Mouse (Mus musculus) heart, embryonic 13.5 days (tissue): Measurements from ENCODE around the gene Serbp1. TPM values are rescaled to one million over a fixed set of nuclear protein-coding genes. Genes with fewer than 3 reads are reported as not detected.

Source experiments
- ATAC-seq: fragments of 200-750 bp; cut with Nextera tagmentation; 2 replicates; pipeline ENCODE4 v1.8.0; 2017; ENCODE audit warnings: moderate TSS enrichment; ENCODE audit not compliant: insufficient number of reproducible peaks, low FRiP score, low TSS enrichment; ENCODE audit errors: extremely low read depth
- H3K27ac ChIP-seq: fragments of 300-500 bp; sonication (generic); replicated peaks from 2 replicates; pipeline ENCODE4 v1.5.1; 2015; ENCODE audit warnings: moderate library complexity, mild to moderate bottlenecking, inconsistent platforms
- H3K27me3 ChIP-seq: fragments of 300-500 bp; sonication (generic); replicated peaks from 2 replicates; pipeline ENCODE4 v1.6.1; 2015; ENCODE audit warnings: mild to moderate bottlenecking, inconsistent platforms
- H3K36me3 ChIP-seq: fragments of 300-500 bp; sonication (generic); 2 replicates; pipeline ENCODE4 v1.6.1; 2015; ENCODE audit warnings: mild to moderate bottlenecking, inconsistent platforms
- H3K4me1 ChIP-seq: fragments of 300-500 bp; sonication (generic); 2 replicates; pipeline ENCODE4 v1.6.1; 2015; ENCODE audit warnings: inconsistent platforms
- H3K4me2 ChIP-seq: fragments of 300-500 bp; sonication (generic); 2 replicates; pipeline ENCODE4 v1.6.1; 2015; ENCODE audit warnings: inconsistent platforms, mild to moderate bottlenecking, moderate library complexity
- H3K4me3 ChIP-seq: fragments of 300-500 bp; sonication (generic); 2 replicates; pipeline ENCODE4 v1.5.1; 2015; ENCODE audit warnings: moderate library complexity, mild to moderate bottlenecking, inconsistent platforms
- H3K9ac ChIP-seq: fragments of 300-500 bp; sonication (generic); 2 replicates; pipeline ENCODE4 v1.6.1; 2015; ENCODE audit warnings: inconsistent platforms, mild to moderate bottlenecking, moderate library complexity
- H3K9me3 ChIP-seq: fragments of 300-500 bp; sonication (generic); 2 replicates; pipeline ENCODE4 v1.6.1; 2016; ENCODE audit warnings: inconsistent platforms
- WGBS: fragments of 180-500 bp; shearing (Covaris S2); methylation state at CpG from one replicate; pipeline ENCODE4 v1.1.7; 2015; ENCODE audit warnings: mixed read lengths; 5-methylcytosine and 5-hydroxymethylcytosine counted together
- polyA plus RNA-seq: library from polyadenylated mRNA; unstranded; fragments of >200 nt; fragmentation: Nextera tagmentation; extraction: Ambion mirVana; gene quantifications from 2 replicates; pipeline ENCODE4 v1.2.1, GENCODE M21; 2015

Serbp1 gene
- 309 and 332 TPM in 2 replicates for polyA plus RNA-seq

- Histone ChIP-seq H3K9me3 (no peaks in the 10 kb centered on the region), H3K36me3 (no peaks in the 10 kb centered on the region), H3K9ac (no peak within 1 kb of the TSS), H3K4me2 (no peak within 1 kb of the TSS), H3K4me3 (no peak within 1 kb of the TSS), H3K27me3 (no peaks in the 10 kb centered on the region), H3K4me1 (no peaks in the 10 kb centered on the region), H3K27ac (no peak within 1 kb of the TSS)
- WGBS = 34% methylated on average over 12 of the region's 12 CpGs
- no peak for ATAC-seq
Measured at GRCm38 (mm10) chr6:67237977-67238376, at the start of gene Serbp1. TSS of gene Serbp1 (plus strand) at chr6:67238176.

GRCm38 (mm10) chr6:67193591-67193990, 44.4 kb upstream of the Serbp1 start:
- no peaks in the 10 kb centered on the region for H3K9me3 ChIP-seq
- H3K27me3 ChIP-seq = no peaks in the 10 kb centered on the region
- peaks cover 9% of the 10 kb centered on the region for H3K4me1 ChIP-seq
- no peak overlapping the region for H3K4me3 ChIP-seq
- H3K27ac ChIP-seq = no peak overlapping the region
- no peak overlapping the region for H3K4me2 ChIP-seq
- 76% methylated on average over 2 of the region's 2 CpGs for WGBS
- no peak overlapping the region for H3K9ac ChIP-seq
- H3K36me3 ChIP-seq = no peaks in the 10 kb centered on the region
- ATAC-seq = no peak

GRCm38 (mm10) chr6:67194606-67195005, 43.4 kb upstream of the Serbp1 start:
- ATAC-seq = no peak
- Histone ChIP-seq H3K4me1 (peaks cover 9% of the 10 kb centered on the region), H3K9me3 (no peaks in the 10 kb centered on the region)

DNA sequence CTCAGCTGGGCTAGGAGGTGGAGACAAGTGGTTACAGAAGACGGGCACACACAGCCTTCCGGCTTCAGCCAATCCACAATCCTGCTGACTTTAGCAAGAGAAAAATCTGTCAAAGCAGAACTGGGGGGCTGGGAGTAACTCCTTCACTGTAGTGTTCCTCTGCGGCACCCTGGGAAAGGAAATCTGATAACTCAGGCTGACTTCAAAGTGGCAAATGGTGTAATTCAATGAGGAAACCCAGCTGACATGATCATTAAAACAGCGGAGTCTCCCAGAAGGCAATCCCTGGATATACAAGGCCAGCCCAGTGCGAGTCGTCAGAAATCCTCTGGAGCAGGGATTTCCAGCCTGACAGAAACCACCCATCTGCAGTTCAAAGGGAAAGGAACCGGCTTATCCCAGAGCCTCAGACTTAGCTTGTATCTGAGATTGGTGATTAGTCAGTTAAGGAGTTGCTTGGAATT, 42.8 kb upstream of the Serbp1 start:
- H3K4me3 ChIP-seq = no peak overlapping the region
- H3K4me2 ChIP-seq = peak overlapping the region; percentile 46
- no peaks in the 10 kb centered on the region for H3K36me3 ChIP-seq
- 2% methylated on average over 7 of the region's 7 CpGs for WGBS
- peak overlapping the region; percentile 37 for H3K9ac ChIP-seq
- H3K9me3 ChIP-seq = no peaks in the 10 kb centered on the region
- H3K27me3 ChIP-seq = no peaks in the 10 kb centered on the region
- no peak overlapping the region for H3K27ac ChIP-seq
- peaks cover 9% of the 10 kb centered on the region for H3K4me1 ChIP-seq
- no peak for ATAC-seq

More at GRCm38 (mm10) chr6:67194606-67195005, 43.4 kb upstream of the Serbp1 start:
- H3K36me3 ChIP-seq = no peaks in the 10 kb centered on the region
- 69% methylated on average over 6 of the region's 6 CpGs for WGBS
- no peak overlapping the region for H3K4me3 ChIP-seq
- no peak overlapping the region for H3K27ac ChIP-seq
- peak overlapping the region; percentile 46; the same call in 1 of the 2 replicates for H3K4me2 ChIP-seq
- H3K27me3 ChIP-seq = no peaks in the 10 kb centered on the region
- H3K9ac ChIP-seq = no peak overlapping the region

DNA sequence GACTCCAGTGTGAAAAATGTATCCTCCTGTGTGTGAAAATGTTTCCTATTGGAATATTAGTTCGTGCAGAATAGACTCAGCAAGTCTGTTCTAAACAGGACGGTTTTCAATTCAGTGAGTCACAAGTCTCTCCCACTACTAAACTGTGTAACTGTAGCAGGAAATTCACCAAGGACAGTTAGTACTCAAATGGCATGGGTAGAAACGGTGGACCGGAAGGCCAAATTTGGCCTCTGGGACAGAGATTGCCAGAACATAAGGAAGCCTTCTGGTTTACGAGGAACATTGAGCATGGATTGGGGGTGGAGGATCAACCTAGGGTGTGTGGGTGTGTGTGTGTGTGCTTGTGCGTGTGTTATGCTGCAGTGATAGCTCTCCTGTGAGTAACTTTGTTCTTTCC, 41.2 kb upstream of the Serbp1 start:
- no peak overlapping the region for H3K4me2 ChIP-seq
- no peak overlapping the region for H3K4me3 ChIP-seq
- no peaks in the 10 kb centered on the region for H3K27me3 ChIP-seq
- 76% methylated on average over 6 of the region's 6 CpGs for WGBS
- no peak for ATAC-seq
- no peaks in the 10 kb centered on the region for H3K36me3 ChIP-seq
- H3K27ac ChIP-seq = no peak overlapping the region
- H3K4me1 ChIP-seq = peaks cover 14% of the 10 kb centered on the region
- H3K9me3 ChIP-seq = no peaks in the 10 kb centered on the region
- no peak overlapping the region for H3K9ac ChIP-seq

DNA sequence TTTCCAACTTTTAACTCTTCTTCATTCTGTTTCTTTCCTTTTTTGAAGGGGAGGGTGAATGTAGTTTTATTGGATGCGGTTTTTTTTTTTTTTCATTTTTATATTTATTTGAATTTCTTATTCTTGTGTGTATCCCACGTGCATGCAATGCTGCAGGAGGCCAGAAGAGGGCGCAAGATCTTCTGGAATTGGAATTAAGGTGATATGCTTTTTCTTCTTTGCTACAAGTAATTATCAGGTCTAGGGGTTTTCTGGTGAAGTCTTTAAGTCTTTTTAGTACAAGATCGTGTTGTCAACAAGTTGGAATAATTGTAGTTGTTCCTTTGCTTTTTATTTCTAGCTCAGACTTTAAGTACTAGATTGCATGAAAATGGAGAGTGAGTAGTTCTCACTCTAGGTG, 39.9 kb upstream of the Serbp1 start:
- Histone ChIP-seq H3K4me2 (no peak overlapping the region), H3K9me3 (no peaks in the 10 kb centered on the region), H3K27me3 (no peaks in the 10 kb centered on the region), H3K4me3 (no peak overlapping the region), H3K4me1 (peaks cover 14% of the 10 kb centered on the region), H3K9ac (no peak overlapping the region), H3K36me3 (no peaks in the 10 kb centered on the region), H3K27ac (no peak overlapping the region)
- ATAC-seq = no peak
- WGBS = 13% methylated on average over 4 of the region's 4 CpGs

GRCm38 (mm10) chr6:67200715-67201322, 37.2 kb upstream of the Serbp1 start:
- H3K4me2 ChIP-seq = no peak overlapping the region
- H3K36me3 ChIP-seq = no peaks in the 10 kb centered on the region
- no peak overlapping the region for H3K9ac ChIP-seq
- WGBS = 42% methylated on average over 5 of the region's 5 CpGs
- H3K4me1 ChIP-seq = 0 out of 2 replicates have a peak, but pooled peaks cover 5% of the 10 kb centered on the region
- no peaks in the 10 kb centered on the region for H3K9me3 ChIP-seq
- no peak for ATAC-seq
- no peaks in the 10 kb centered on the region for H3K27me3 ChIP-seq
- no peak overlapping the region for H3K27ac ChIP-seq
- no peak overlapping the region for H3K4me3 ChIP-seq

GRCm38 (mm10) chr6:67205081-67206037, 32.6 kb upstream of the Serbp1 start:
- 57% methylated on average over 35 of the region's 35 CpGs for WGBS
- Histone ChIP-seq H3K9ac (no peak overlapping the region), H3K4me1 (0 out of 2 replicates have a peak, but pooled peaks cover 5% of the 10 kb centered on the region), H3K4me3 (no peak overlapping the region), H3K27ac (no peak overlapping the region), H3K9me3 (no peaks in the 10 kb centered on the region), H3K4me2 (no peak overlapping the region), H3K36me3 (no peaks in the 10 kb centered on the region), H3K27me3 (no peaks in the 10 kb centered on the region)
- ATAC-seq = no peak

DNA sequence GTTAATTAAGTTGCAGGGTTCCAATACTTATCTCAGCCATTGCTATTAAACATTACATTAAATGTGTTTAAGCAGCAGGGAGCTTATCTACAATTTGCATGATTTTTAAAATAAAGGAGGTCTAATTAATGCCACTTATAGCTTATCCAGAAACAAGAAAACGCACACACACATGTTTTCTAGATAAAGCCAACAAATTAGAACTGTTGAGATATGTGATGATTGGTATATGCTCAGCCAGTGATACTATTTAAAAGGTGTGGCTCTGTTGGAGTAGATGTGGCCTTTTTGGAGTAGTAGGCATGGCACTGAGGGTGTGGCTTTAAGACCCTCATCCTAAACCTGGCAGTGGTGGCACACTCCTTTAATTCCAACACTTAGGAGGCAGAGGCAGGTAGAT, 25.6 kb upstream of the Serbp1 start:
- 69% methylated on average over 1 of the region's 1 CpGs for WGBS
- no peaks in the 10 kb centered on the region for H3K36me3 ChIP-seq
- no peaks in the 10 kb centered on the region for H3K4me1 ChIP-seq
- no peak for ATAC-seq
- no peaks in the 10 kb centered on the region for H3K9me3 ChIP-seq
- no peak overlapping the region for H3K4me3 ChIP-seq
- no peak overlapping the region for H3K9ac ChIP-seq
- H3K4me2 ChIP-seq = no peak overlapping the region
- H3K27me3 ChIP-seq = no peaks in the 10 kb centered on the region
- no peak overlapping the region for H3K27ac ChIP-seq

DNA sequence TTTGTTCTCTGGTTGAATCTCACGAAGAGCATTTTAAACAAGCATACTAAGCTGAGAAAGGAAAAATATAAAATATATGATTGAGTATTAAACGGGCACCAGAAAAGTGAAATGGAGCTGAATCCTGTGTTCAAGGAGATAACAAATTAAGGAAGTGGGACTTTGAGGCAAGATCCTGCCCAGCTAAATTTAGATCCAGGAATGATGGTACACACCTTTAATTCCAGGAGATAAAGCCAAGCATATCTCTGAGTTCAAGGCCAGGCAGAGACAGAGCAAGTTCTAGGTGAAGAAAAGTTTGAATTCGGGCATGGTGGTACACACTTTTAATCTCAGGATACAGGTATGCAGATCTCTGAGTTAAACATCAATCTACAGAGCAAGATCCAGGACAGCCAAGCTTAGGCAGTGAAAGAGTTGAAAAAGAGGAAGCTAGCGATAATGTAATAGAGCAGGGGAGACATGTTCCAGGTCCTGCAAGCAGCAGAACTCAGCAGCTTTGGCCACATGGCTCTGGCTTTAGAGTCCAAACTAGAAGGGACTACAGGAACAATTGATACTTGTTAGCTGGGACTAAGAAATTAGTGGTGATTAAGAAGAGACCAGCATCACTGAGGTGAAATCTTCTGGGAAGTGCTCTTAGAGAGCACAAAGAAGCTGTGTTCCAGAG, 24.4 kb upstream of the Serbp1 start:
- no peak for ATAC-seq
- H3K9ac ChIP-seq = no peak overlapping the region
- H3K9me3 ChIP-seq = no peaks in the 10 kb centered on the region
- no peaks in the 10 kb centered on the region for H3K4me1 ChIP-seq
- no peaks in the 10 kb centered on the region for H3K36me3 ChIP-seq
- H3K4me2 ChIP-seq = no peak overlapping the region
- WGBS = 76% methylated on average over 4 of the region's 4 CpGs
- H3K4me3 ChIP-seq = no peak overlapping the region
- no peak overlapping the region for H3K27ac ChIP-seq
- H3K27me3 ChIP-seq = no peaks in the 10 kb centered on the region

GRCm38 (mm10) chr6:67217402-67217801, 20.6 kb upstream of the Serbp1 start:
- ATAC-seq = no peak
- H3K4me1 ChIP-seq = no peaks in the 10 kb centered on the region
- H3K9me3 ChIP-seq = no peaks in the 10 kb centered on the region
- no peak overlapping the region for H3K4me2 ChIP-seq
- no peaks in the 10 kb centered on the region for H3K36me3 ChIP-seq
- WGBS = 83% methylated on average over 4 of the region's 4 CpGs
- no peak overlapping the region for H3K27ac ChIP-seq
- H3K27me3 ChIP-seq = no peaks in the 10 kb centered on the region
- H3K9ac ChIP-seq = no peak overlapping the region
- H3K4me3 ChIP-seq = no peak overlapping the region
